Mouse (Mus musculus) intestine, postnatal 0 days (tissue): ENCODE measurements around the gene Fmo2. TPM values are rescaled to one million over a fixed set of nuclear protein-coding genes. Genes with fewer than 3 reads are reported as not detected.

Source experiments
- ATAC-seq: fragments of 200-750 bp; cut with Nextera tagmentation; 2 replicates; pipeline ENCODE4 v1.8.0; 2017; ENCODE audit warnings: mild to moderate bottlenecking, moderate TSS enrichment, moderate library complexity
- H3K27ac ChIP-seq: fragments of 300-500 bp; sonication (generic); 2 replicates; pipeline ENCODE4 v1.5.1; 2014; ENCODE audit warnings: mild to moderate bottlenecking, low read depth, low read length, moderate library complexity
- H3K27me3 ChIP-seq: fragments of 300-500 bp; sonication (generic); replicated peaks from 2 replicates; pipeline ENCODE4 v1.6.1; 2014; ENCODE audit warnings: low read length, mixed read lengths; ENCODE audit not compliant: control insufficient read depth, insufficient read depth
- H3K36me3 ChIP-seq: fragments of 300-500 bp; sonication (generic); 2 replicates; pipeline ENCODE4 v1.6.1; 2014; ENCODE audit warnings: mild to moderate bottlenecking, moderate library complexity; ENCODE audit not compliant: control insufficient read depth, insufficient read depth
- H3K4me1 ChIP-seq: fragments of 300-500 bp; sonication (generic); replicated peaks from 2 replicates; pipeline ENCODE4 v1.6.1; 2014; ENCODE audit warnings: antibody characterized with exemption, low read length, mixed read lengths; ENCODE audit not compliant: control insufficient read depth, insufficient read depth
- H3K4me2 ChIP-seq: fragments of 300-500 bp; sonication (generic); replicated peaks from 2 replicates; pipeline ENCODE4 v1.6.1; 2014; ENCODE audit warnings: low read depth, mild to moderate bottlenecking, moderate library complexity
- H3K4me3 ChIP-seq: fragments of 300-500 bp; sonication (generic); 2 replicates; pipeline ENCODE4 v1.5.1; 2014; ENCODE audit warnings: low read depth, low read length
- H3K9ac ChIP-seq: fragments of 300-500 bp; sonication (generic); 2 replicates; pipeline ENCODE4 v1.6.1; 2014; ENCODE audit warnings: mild to moderate bottlenecking, low read depth, low read length
- H3K9me3 ChIP-seq: fragments of 300-500 bp; sonication (generic); 2 replicates; pipeline ENCODE4 v1.6.1; 2016; ENCODE audit warnings: mixed run types; ENCODE audit not compliant: control insufficient read depth
- CTCF ChIP-seq: sonication (generic); IDR thresholded peaks from 2 replicates; pipeline ENCODE4 v1.5.1; 2016; ENCODE audit warnings: low read depth, mild to moderate bottlenecking, control low read depth, antibody characterized with exemption, moderate library complexity
- WGBS: fragments of 180-500 bp; shearing (Covaris S2); extraction: QIAGEN DNeasy Blood & Tissue Kit; methylation state at CpG from one replicate; pipeline ENCODE4 v1.1.7; 2014; 5-methylcytosine and 5-hydroxymethylcytosine counted together
- polyA plus RNA-seq: library from polyadenylated mRNA; unstranded; fragments of >200 nt; fragmentation: Nextera tagmentation; extraction: Ambion mirVana; gene quantifications from 2 replicates; pipeline ENCODE4 v1.2.1, GENCODE M21; 2015

Fmo2 gene
- polyA plus RNA-seq, 1 experiment from 2014 or later: 4.4 TPM

- Histone ChIP-seq H3K27ac (no peak overlapping the region), H3K9ac (no peak overlapping the region), H3K4me2 (no peak overlapping the region), H3K4me1 (peaks cover 7% of the 10 kb centered on the region; the same call in 1 of the 2 replicates), H3K36me3 (no peaks in the 10 kb centered on the region), H3K9me3 (no peaks in the 10 kb centered on the region), H3K4me3 (no peak overlapping the region), H3K27me3 (no peaks in the 10 kb centered on the region)
- no peak for ATAC-seq
- WGBS: 40% methylated on average over 6 of the region's 6 CpGs
- TF ChIP-seq CTCF: peak; percentile 88
Observed at GRCm38 (mm10) chr1:162895900-162896299, 2.6 kb downstream of the Fmo2 start.

DNA sequence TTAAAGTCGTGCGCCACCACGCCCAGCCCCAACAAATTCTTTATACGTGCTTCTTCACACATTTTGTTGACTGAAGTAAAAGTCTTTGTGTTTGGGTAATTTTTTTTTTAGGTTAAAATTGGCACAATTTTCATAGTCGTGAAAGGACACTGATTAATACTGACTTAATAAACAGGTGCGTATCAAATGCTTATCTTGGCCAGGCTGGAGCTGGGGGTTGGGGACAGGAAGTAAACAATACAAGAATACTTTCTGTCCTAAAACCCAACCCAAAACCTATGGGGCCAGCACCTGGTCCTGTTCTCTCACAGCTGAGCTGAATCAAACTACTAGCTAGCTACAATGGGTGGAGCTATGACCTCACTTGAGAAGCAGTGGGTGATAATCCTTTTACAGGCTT, 5.5 kb downstream of the Fmo2 start:
- no peak overlapping the region for H3K4me2 ChIP-seq
- H3K9ac ChIP-seq: no peak overlapping the region
- H3K36me3 ChIP-seq: no peaks in the 10 kb centered on the region
- ATAC-seq: no peak
- H3K9me3 ChIP-seq: no peaks in the 10 kb centered on the region
- H3K27ac ChIP-seq: no peak overlapping the region
- no peaks in the 10 kb centered on the region for H3K27me3 ChIP-seq
- peaks cover 7% of the 10 kb centered on the region; the same call in 1 of the 2 replicates for H3K4me1 ChIP-seq
- H3K4me3 ChIP-seq: no peak overlapping the region
- 84% methylated on average over 6 of the region's 6 CpGs for WGBS
- no peak for TF ChIP-seq CTCF

- Histone ChIP-seq H3K9me3 (no peaks in the 10 kb centered on the region), H3K4me2 (no peak overlapping the region), H3K4me1 (peaks cover 10% of the 10 kb centered on the region), H3K27me3 (no peaks in the 10 kb centered on the region), H3K36me3 (no peaks in the 10 kb centered on the region), H3K4me3 (no peak overlapping the region), H3K27ac (no peak overlapping the region), H3K9ac (no peak overlapping the region)
- no peak for TF ChIP-seq CTCF
- peak; percentile 36 for ATAC-seq
- 13% methylated on average over 6 of the region's 6 CpGs for WGBS
Observed at GRCm38 (mm10) chr1:162891980-162892451, 6.5 kb downstream of the Fmo2 start.

- 84% methylated on average over 12 of the region's 12 CpGs for WGBS
- H3K27ac ChIP-seq: no peak overlapping the region
- no peak for ATAC-seq
- H3K36me3 ChIP-seq: no peaks in the 10 kb centered on the region
- TF ChIP-seq CTCF: no peak
- no peak overlapping the region for H3K4me2 ChIP-seq
- peaks cover 15% of the 10 kb centered on the region for H3K4me1 ChIP-seq
- H3K9ac ChIP-seq: no peak overlapping the region
- H3K9me3 ChIP-seq: no peaks in the 10 kb centered on the region
- no peak overlapping the region for H3K4me3 ChIP-seq
- no peaks in the 10 kb centered on the region for H3K27me3 ChIP-seq
Observed at GRCm38 (mm10) chr1:162888646-162889045, 9.9 kb downstream of the Fmo2 start.

GRCm38 (mm10) chr1:162887644-162888043, 10.9 kb downstream of the Fmo2 start:
- no peak overlapping the region for H3K27ac ChIP-seq
- H3K27me3 ChIP-seq: no peaks in the 10 kb centered on the region
- no peak for ATAC-seq
- H3K4me3 ChIP-seq: no peak overlapping the region
- H3K4me1 ChIP-seq: peaks cover 15% of the 10 kb centered on the region
- H3K9ac ChIP-seq: no peak overlapping the region
- no peak for TF ChIP-seq CTCF
- no peaks in the 10 kb centered on the region for H3K9me3 ChIP-seq
- H3K4me2 ChIP-seq: no peak overlapping the region
- H3K36me3 ChIP-seq: no peaks in the 10 kb centered on the region
- 88% methylated on average over 7 of the region's 7 CpGs for WGBS

DNA sequence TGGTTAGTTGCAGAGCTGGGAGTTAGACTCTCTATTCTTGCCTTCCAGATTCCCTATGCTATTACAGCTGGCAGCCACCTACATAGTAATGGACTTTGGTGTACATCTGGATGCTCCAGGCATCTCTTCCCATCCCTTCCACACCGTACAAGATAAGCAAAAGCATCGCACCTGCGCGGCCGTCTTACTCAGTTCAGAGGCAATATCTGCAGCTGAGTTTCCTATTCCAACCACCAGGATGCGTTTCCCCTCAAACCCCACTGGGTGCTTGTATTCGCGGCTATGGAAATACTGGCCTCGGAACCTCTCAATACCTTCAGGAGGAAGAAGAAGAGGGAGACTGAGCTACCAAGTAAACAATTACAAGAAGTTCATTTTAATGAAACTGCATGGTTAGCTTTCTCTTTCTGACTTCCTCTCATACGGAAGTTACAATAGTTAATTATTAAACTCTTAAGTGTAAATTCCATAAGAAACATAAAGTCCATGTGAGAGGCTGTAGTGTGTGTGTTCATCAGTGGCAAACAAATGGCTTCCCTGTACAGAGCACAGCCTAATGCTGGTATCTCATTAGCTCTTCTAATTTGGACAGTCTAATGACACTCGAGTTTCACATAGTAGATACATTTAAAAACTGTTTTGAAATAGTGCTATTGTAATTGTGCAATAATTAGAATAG, 12.2 kb downstream of the Fmo2 start:
- Histone ChIP-seq H3K36me3 (no peaks in the 10 kb centered on the region), H3K27ac (peak overlapping the region; percentile 57), H3K4me2 (peak overlapping the region; percentile 38), H3K4me3 (no peak overlapping the region), H3K9ac (no peak overlapping the region), H3K27me3 (no peaks in the 10 kb centered on the region), H3K4me1 (peaks cover 8% of the 10 kb centered on the region; the same call in 1 of the 2 replicates), H3K9me3 (no peaks in the 10 kb centered on the region)
- ATAC-seq: peak; percentile 95
- 40% methylated on average over 11 of the region's 11 CpGs for WGBS
- TF ChIP-seq CTCF: peak; percentile 56

GRCm38 (mm10) chr1:162882681-162883080, 15.8 kb downstream of the Fmo2 start:
- Histone ChIP-seq H3K27ac (no peak overlapping the region), H3K4me3 (no peak overlapping the region), H3K27me3 (no peaks in the 10 kb centered on the region), H3K4me1 (peaks cover 8% of the 10 kb centered on the region; the same call in 1 of the 2 replicates), H3K9ac (no peak overlapping the region), H3K4me2 (no peak overlapping the region), H3K9me3 (no peaks in the 10 kb centered on the region), H3K36me3 (no peaks in the 10 kb centered on the region)
- TF ChIP-seq CTCF: no peak
- 71% methylated on average over 4 of the region's 4 CpGs for WGBS
- ATAC-seq: no peak
